Mouse (Mus musculus): ENCODE data around the gene Eef2.

Gene Eef2

GRCm38 (mm10) chr10:81176466-81177271, at the start of gene Eef2:
Gene Eef2 (plus strand): TSS chr10:81176631.
- peak; percentile 97 for DNase-seq (ENCODE audit: low spot score)

DNA sequence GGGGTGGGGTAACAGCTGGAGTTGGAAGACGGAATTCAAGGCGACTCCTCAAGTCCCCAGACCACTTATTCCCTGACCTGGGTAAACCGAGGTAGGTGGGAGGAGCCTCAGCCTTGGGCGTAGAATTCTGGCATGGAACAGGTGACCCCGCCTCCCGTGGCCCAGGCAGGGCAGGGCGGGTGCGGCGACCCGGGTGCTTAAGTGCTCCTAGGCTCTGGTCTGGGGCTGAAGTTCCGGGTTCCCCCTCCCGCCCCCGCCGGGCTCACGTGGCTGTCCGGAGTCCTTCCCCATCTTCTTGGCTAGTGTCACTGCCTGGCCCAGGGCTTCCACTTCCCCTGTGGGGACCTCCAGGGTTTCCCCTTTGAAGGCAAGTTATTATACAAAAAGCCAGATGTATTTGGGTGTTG, 42.2 kb upstream of the Eef2 start:
- DNase-seq (ENCODE audit: low spot score): peak; percentile 72

DNA sequence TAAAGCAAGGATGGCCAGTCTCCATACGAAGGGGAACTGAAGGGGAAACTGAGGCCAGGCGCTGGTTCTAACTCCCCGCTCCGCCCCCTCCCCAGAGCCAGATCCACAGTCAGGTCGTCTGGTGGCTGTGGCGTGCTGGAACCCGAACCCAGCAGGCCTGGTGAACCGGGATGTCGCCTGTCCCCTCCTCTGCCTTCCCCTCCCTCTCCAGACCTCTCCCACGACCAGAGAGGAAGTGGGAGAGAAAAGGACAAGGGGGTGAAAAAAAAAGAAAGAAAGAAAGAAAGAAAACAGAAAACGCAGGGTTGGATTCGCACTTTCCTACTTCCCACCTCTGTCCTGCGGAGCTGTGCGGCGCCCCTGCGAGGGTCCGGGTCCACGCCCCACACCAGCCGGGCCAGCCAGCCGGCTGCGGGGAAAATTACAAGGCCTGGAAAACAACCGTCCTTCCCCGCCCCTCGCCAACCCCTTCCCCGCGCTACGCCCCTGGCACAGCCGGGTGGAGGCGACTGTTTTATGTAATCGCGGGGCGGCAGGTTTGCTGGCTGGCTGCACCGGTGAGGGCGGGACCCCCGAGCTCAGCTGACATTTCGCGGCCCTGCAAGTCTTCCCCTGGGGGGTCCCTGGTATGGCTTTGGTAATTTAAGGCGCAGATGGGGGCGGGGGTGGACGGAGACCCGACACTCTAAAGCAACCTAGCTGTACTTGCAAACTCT, 41.3 kb upstream of the Eef2 start, which contains the start of gene Zbtb7a:
Zbtb7a (plus strand) TSS at position 255 of the 716 bp plus-strand sequence.
- peak; percentile 45 for DNase-seq (ENCODE audit: low spot score)

GRCm38 (mm10) chr10:81135831-81136705, 40.4 kb upstream of the Eef2 start:
- peak; percentile 81 for DNase-seq (ENCODE audit: low spot score)

- no peak for DNase-seq (ENCODE audit: low spot score)
Observed at GRCm38 (mm10) chr10:81136706-81137231, 39.7 kb upstream of the Eef2 start.

GRCm38 (mm10) chr10:81137252-81138130, 38.9 kb upstream of the Eef2 start:
- peak; percentile 100 for DNase-seq (ENCODE audit: low spot score)

DNA sequence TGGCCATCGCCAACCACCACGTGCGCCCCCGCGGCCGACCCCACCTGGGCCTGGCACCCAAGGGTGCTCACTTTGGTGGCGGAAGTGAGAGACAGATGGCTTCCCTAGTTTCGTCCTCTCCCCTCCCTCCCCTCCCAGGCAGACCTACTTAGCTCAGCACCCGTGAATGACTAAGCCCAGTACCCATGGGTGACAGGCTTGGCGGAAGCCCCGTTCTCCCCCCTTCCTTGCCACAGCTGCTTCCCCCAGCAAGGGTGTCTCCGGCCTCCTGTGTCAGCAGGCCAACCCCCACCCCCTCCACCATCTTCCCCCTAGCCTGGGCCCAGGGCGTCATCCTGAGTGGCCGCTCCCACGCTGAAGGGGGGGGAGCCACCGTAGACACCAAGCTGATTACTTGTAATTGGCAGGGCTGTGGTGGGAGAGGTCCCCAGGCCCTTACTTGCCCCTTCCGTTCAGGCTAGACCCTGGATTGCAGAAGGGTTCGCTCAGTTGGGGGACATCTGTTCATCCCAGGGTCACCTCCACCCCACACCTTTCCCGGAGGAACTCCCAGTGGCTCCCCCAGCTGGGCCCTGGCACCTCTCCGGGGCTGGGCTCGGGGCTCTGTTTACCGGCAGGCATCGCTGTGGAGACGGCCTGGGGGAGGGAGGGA, 38.2 kb upstream of the Eef2 start:
- DNase-seq (ENCODE audit: low spot score): peak; percentile 50

GRCm38 (mm10) chr10:81138821-81139528, 37.5 kb upstream of the Eef2 start:
- no peak for DNase-seq (ENCODE audit: low spot score)

- no peak for DNase-seq (ENCODE audit: low spot score)
Observed at GRCm38 (mm10) chr10:81139529-81139846, 36.9 kb upstream of the Eef2 start.

DNA sequence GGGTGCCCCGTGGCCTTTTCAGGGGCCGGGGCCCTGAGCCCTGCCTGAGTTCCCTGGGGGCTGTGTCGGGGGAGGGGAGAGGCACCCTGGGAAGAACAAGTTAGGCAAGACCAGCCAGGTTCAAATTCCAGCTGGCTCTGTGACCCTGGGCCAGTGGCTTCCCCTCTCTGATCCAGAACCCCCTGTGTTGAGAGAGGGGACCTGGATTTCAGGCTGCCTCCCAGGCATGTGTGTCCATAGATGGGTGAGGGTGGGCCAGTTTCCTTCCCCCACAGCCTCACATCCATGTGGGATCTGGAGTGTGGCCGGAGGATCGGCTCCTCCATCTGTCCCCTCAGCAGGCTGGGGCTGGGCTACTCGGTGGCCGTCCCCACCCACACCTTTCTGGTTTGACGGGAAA, 36.4 kb upstream of the Eef2 start:
- DNase-seq (ENCODE audit: low spot score): no peak

DNA sequence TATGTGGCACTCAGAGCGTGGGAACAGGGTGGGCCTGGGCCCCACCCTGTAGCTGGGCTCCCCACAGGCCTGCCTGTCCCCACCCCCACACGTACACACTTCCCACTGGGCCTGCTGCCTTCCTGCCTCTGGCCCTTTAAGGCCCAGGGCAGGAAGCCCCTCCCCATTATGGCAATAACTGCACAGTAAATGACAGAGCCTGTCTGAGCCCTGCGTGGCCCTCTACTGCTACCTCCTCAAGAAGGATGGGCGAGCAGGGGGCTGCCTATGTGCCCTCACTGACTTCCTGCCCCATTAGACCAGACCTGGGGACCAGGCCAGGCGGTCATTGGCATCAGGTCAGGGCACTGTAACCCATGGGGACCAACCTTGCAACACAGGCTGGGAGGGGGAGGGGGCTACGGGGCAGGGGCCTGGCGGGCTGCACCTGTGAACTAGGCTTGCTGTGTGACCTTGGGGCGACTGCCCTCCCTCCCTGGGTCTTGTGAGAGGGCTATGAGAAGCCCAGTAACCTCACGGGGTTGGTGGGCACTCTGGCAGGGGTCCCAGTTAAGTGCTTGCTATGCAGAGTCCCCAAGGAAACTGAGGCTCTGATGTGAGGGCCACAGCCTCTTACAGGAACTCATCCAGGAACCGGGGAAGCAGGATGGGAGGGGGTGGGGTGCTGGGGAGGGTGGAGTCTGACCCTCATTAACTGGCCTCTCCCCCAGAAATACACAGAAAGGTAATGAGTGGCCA, 35.5 kb upstream of the Eef2 start:
- DNase-seq (ENCODE audit: low spot score): no peak

- no peak for DNase-seq (ENCODE audit: low spot score)
Observed at GRCm38 (mm10) chr10:81141455-81142210, 34.8 kb upstream of the Eef2 start.

DNA sequence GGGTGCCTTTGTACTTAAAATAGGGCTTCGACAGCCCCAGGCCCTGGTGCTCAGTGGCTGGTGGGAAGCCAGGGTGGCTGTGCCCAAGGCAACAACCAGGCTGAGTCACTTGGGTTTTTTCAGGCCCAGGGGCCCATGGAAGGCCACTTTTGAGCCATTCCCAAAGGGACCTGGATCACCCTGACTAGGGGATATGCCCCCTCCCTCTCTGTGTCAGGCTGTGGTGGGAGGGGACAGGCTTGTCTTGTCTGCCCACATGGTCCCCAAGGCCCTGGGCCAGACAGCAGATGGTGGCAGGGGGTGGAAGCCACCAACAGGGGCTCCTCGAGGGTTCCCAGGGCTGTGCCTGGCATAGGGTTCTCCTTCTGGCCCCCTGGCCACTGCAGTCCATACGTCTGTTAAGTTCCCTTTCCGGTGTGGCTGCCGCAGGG, 33.9 kb upstream of the Eef2 start:
- no peak for DNase-seq (ENCODE audit: low spot score)

DNA sequence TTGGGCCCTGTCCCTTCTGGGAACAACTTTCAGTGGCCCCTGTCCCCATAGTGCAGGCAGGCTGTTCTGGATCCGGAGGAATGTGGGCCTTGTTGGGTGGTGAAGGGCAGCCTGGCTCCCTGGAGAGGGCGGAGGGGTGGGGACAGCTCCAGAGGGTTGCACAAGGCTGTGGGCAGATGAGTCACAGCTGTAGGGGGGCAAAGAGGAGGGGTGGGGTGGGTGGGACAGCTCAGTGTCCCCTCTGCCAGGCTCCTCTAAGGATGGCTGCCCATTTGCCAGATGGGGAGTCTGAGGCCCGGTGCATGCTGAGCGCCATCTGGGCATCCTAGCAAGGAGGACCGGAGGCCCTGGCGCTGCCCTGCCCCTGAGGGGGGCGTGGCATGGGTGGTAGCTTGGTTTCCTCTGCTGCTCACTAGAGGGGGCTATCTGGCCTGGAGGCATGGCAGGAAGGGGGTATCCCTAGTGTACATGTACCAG, 33.2 kb upstream of the Eef2 start:
- DNase-seq (ENCODE audit: low spot score): no peak

GRCm38 (mm10) chr10:81143845-81144437, 32.5 kb upstream of the Eef2 start:
- no peak for DNase-seq (ENCODE audit: low spot score)

- no peak for DNase-seq (ENCODE audit: low spot score)
Observed at GRCm38 (mm10) chr10:81144667-81145066, 31.8 kb upstream of the Eef2 start.

GRCm38 (mm10) chr10:81145307-81145706, 31.1 kb upstream of the Eef2 start:
- no peak for DNase-seq (ENCODE audit: low spot score)

DNA sequence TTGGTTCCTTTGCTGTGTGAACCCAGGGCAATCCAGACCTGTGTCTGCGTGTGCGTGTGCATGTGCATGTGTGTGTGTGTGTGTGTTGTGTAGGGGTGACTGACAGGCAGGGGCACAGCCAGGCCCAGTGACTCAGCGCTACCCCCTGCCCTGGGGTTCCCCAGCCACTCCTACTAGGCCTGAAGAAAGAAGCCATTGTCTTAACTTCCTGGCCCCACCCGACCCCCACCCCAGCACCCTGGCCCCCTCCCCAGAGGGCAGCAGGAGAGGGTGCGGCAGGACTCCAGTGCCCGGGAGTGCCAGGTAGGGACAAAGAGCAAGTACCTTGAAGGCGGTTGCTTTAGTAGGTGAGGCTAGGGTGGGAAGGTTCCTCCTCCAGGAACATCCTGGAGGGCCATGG, 30.7 kb upstream of the Eef2 start:
- no peak for DNase-seq (ENCODE audit: low spot score)

Measured in yolk sac, embryonic 10.5 days (tissue).